Mouse (Mus musculus) mature B cell (primary cell): ENCODE data around the gene Fads6.

ENCODE experiments used
- in situ Hi-C: fragments of 300-500 bp; cut with MboI; formaldehyde crosslinking; loops from 2 replicates; pipeline ENCODE4 v1.14.3; 2019

Gene Fads6

DNA sequence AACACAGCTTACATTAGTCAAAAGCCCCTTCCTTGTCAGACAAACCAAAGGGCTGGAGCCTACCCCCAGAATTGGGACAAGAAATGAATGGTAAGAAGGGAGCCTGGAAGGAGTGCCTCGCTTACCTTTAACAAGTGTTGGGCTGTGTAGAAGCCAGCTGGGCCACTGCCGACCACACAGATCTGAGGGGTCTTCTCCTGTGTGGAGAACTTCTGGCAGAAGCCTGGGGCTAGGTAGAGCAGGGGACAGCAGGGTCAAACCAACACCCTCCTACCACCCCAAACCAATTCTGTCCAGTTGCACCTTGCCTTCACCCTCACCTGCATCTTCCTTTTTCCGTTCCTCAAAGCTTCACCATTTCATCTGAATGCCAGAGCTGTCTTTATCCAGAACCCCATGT lies 21.5 kb downstream of the Fads6 start:
- in situ Hi-C loops = no loop called here

DNA sequence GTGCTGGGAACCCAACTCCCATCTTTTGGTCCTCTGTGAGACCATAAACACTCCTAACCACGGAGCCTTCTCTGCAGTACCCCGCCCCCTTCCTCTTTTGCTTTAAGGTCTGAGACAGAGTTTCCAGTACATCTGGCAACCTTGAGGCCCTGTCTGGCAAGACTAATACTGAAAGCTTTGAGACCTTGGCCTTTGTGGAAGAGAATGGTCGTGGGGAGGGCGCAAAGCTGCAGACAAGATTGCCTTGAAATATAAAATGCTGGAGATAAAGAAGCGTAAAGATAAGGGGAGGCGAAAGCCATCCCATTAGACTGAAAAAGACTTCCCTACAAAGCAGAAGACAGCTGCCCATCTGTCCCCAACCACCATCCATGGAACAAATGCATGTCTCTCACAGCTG lies 22.0 kb downstream of the Fads6 start:
- in situ Hi-C loops = no loop called here

DNA sequence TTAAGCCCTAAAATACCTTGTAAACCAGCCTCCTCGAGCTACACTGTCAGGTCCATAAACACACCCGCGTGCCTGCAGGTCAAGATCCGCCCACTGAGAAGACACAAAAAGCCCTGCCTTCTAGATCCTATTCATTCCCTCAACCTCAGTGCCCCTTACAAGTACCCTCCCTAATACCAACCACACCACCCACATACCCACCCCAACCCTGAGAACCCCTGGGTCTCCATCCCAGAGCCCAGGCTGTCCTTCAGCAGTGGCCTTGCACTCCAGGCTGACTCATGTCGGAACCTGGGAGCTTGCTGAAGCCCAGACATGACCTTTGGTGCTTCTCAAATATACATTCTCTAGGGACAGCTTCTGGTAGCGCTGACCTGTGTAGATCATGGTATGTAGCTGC lies 22.7 kb downstream of the Fads6 start:
- in situ Hi-C loops = no loop called here

GRCm38 (mm10) chr11:115274178-115274577 lies 23.3 kb downstream of the Fads6 start:
- in situ Hi-C loops = no loop called here

DNA sequence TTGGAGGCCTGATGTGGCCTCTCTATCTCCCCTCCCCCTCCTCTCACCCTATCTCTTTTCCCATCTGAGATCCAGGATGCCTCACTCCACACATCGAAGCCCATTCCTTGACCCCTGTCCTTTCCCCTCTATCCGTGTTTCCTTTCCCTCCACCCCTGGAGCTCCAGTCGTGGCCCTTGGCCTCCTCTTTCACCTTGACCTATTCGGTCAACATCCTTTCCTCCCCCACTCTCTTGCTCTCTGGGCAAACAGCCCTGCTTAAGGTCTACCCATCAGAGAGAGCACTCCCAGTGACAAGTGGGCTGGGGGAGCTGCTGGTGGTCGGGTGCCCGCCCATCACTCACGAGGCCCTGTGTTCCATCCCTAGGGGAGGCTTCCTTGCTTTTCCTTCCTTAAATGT lies 23.7 kb downstream of the Fads6 start:
- in situ Hi-C loops = no loop called here

GRCm38 (mm10) chr11:115272894-115273498 lies 24.5 kb downstream of the Fads6 start:
- in situ Hi-C loops = no loop called here

- in situ Hi-C loops = no loop called here
Observed at GRCm38 (mm10) chr11:115271481-115271880, 26.0 kb downstream of the Fads6 start.

DNA sequence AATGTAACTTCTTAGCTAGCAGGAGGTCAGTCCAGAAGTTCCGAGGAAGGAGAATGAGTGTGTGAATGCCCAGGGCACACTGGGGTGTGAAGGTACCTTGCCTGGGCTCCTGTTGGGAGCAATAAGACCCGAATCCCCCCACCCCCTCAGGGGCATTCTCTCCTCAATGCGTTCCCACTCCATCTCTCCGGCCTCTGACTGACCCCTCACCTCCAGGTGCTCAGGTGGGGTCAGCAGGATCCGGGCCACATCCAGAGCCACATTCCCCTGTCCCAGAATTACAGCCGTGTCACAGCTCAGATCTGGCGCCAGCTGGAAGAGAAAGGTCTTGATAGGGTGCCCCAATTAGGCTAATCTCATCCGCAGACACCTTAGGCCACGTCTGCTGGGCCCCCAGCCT lies 26.4 kb downstream of the Fads6 start:
- in situ Hi-C loops = no loop called here

DNA sequence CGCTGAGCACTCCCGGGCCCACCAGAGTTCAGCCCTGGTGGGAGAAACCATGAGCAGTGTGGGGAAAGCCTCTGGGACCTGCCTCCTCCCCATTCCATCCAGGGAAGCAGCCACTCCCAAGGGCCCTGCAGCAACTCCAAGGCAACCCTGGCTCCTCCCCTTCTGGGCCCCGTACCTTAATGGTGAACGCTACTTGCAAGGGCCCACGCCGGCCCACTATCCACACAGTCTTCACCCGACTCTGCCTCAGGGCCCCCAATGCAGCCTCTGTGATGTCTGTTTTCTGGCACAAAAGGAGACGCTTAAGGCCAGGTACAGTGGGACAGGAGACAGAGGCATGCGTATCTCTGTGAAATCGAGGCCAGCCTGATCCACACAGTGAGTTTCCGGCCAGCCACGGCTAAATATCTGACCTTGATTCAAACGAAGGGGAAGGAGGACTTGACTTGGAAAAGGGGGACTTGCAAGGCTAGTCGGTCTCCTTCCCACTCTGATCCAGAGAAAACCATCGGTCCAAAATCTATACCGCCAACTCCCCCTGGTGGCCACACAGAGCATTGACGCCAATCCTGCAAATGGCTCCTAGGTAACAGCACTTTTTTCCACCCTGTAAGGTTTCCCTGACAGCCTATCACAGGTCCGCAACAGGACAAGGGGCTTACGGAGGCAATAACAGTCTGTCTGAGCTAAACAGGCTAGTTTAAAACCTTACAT lies 27.2 kb downstream of the Fads6 start:
- in situ Hi-C loops = no loop called here

DNA sequence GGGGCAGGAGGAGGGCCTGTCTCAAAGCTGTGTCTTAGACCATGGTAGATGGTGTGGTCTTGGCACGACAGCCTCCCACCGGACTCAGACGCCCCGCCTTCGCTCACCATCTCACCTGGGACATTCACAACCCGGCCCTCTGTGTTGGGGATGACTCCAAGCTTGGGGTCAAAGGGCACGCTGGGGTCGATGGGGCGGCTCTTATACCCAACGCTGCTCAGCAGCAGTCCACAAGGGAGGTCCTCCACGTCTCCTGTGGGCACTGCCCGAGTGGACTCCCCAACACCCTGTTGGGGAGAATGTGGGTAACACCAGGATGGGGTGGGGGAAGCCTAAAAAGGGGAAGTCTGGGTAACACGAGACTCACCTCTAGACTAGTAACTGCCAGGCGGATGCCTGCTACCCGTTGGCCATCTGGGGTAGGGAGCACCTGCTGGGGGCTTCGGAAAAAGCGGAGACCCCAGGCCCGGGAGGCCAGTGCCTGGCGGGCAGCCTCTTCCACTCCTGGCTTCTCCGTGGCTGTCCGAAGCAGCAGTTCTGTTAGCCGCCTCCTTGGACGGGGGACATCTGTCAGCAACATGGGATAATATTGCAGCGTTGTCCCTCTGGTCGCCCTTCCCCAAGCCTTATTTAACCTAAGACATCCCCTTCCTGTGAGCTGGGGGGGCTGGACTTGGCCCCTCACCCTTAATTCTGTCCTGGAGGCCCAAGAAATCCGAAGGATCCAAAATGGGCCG lies 28.0 kb downstream of the Fads6 start:
- in situ Hi-C loops = no loop called here

- in situ Hi-C loops = no loop called here
Observed at GRCm38 (mm10) chr11:115267958-115268357, 29.5 kb downstream of the Fads6 start.

DNA sequence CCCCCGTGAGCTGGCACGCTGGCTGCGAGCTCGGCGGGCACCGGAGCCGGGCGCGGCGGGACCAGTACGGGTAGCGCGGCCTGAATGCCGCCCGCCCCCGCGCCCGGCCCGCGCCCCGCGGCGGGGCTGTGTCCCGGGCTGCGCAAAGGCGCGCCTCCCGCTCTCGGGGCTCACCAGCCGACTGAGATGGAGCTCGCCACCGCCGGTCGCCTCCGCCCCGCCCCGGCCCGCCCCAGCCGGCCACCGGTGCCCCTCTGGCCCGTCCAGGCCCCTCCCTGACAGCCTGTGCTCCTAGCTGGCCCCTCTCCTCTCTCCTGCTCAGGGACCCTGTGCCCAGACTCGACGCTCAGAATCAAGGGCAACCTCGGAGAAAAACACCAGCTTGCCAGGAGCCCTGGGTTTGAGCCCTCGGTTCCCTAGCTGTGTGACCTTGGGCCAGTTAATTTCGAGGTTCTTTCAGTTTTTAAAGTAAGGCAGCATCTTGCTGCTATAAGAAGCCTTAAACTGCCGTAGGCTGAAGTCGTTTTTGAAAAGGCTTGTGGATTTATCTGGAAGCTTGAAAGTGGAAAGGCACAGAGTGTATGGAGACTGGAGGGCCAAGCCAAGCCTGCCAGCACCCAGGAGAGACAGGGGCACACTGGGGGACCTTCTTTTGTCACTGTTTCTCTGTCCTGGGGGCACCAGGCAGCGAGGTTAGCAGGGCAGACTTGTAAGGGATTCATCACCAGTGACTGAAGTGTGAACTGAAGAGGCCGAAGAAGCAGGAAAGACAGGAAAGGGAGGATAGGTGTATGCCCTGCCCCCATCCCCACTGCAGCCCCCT lies 30.2 kb downstream of the Fads6 start, which contains the start of gene Grin2c:
TSS of gene Grin2c (minus strand) at position 183 of the 823 bp plus-strand sequence.
- in situ Hi-C loops = no loop called here

GRCm38 (mm10) chr11:115266400-115266778 lies 31.1 kb downstream of the Fads6 start:
- in situ Hi-C loops = no loop called here

- in situ Hi-C loops = no loop called here
Observed at GRCm38 (mm10) chr11:115265771-115266399, 31.6 kb downstream of the Fads6 start.

DNA sequence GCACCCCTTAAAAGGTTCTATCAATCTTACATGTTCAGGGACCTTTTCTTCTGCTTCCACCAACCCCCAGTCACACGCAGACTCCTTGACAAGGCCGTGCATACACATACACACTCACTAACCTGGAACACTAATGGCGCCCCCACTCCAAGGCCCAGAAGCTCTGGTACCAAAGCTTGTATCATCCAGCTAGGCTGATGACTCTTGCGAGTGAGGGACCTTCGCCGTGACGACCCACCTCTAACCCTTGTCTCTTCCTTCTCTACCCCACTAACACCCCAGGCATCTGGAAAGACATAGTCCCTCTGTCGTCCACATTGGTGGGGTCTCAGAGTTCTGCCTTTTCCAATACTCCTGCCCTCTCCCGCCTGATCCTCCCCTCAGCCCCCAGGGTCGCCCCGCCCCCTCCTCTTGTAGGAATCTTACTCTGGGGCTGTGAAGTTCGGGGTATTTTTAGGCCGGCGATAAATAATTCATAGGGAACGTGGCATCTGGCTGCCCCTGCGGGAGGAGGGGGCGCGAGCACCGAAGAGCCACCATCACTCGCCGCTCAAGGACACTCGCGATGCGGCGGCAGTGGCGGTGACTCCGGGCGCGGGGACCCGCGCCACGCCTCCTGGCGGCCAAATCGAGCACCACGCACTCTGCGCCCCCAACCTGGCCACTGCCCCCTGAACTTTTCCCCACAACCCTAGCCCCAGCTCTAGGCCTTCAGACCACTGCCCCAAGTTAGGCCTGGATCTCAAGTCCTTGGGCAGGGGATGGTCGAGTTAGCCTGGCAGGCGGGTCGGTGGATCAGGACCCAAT lies 32.4 kb downstream of the Fads6 start:
- in situ Hi-C loops = no loop called here

- in situ Hi-C loops = no loop called here
Observed at GRCm38 (mm10) chr11:115264136-115264861, 33.2 kb downstream of the Fads6 start.

DNA sequence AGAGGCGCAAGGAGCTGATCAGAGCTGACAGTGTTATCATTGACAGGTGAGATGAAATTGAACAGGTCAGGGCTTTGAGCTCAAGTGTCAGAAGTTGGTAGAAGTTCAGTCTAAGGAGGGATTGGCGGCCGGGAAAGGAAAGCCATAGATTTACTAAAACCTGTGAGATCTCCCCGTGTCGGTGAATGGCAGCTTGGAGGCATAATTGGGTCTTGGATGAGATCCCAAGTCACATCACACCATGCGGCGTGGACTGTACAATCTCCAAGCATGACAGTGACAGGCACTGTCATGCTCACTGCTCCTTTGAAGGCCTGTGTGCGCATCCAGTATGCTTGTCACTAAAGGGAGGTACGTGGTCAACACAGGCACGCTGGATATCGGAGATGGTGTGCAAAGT lies 34.5 kb downstream of the Fads6 start:
- in situ Hi-C loops = no loop called here

- in situ Hi-C loops = no loop called here
Observed at GRCm38 (mm10) chr11:115259134-115259533, 38.3 kb downstream of the Fads6 start.

DNA sequence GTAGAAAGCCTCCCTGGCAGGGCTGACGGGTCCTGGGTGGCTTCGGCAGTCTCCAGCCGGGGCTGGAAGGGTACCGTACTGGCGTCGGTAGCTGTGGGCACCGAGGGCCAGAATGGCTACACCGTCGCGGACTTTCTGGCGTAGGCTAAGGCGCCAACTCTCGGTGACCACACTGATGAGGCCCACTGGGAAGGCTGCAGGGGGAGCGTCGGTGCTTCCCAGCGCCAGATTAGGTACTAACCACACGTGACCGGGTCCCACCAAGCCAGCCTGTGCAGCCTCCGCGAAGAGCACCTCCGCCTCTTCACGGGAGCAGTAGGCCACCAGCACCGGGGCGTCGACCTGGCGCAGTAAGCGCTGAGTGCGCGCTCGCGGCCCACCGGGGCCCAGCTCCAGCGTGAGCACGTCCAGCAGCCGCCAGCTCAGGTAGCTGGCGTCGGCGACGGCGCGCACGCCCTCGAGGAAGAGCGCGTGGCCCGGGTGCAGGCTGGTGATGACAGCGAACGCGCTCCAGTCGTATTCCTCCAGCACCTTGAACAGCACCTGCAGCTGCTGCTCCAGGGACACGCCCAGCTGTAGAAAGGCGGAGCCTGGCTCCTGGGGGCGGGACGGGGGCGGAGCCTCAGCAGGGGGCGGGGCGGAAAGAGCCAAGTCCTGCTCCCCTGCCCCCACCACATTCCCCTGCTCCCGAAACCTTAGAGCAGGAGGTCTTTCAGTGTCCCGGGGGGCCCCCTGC lies 39.5 kb downstream of the Fads6 start:
- in situ Hi-C loops = no loop called here
